Mouse (Mus musculus): ENCODE data around the gene Dnajb12. TPM values are rescaled to one million over a fixed set of nuclear protein-coding genes. Genes with fewer than 3 reads are reported as not detected.

Dnajb12 gene
- total RNA-seq, 2 experiments from 2014 or later, result 32.1 to 37.7 TPM

GRCm38 (mm10) chr10:59915196-59915962 is 36.0 kb downstream of the Dnajb12 start:
- DNase-seq, result no peak

DNA sequence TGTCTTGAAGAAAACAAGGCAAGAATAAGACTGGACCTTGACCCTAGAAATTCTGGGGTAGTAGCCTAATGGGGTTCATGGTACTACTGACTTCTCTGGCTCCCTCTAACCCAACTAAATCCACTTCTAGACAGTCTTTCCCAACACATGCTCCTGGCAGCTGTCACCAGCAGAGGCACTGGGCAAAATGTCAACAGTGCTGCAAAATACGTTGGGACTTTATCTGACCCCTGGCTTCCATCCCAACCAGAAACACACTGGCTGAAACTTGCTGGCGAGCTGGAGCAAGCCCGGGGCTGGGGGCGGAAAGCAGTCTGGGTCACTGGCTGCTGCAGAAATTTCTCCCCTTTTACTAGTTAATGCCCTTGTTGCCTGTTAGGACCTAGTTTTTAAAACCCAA is 36.8 kb downstream of the Dnajb12 start:
- DNase-seq, result peak; percentile 90
- intact Hi-C loops (cut with DNase I), result no loop called here

More at GRCm38 (mm10) chr10:59915196-59915962, 36.0 kb downstream of the Dnajb12 start:
- intact Hi-C loops (cut with DNase I), result no loop called here

GRCm38 (mm10) chr10:59916649-59917048 is 37.3 kb downstream of the Dnajb12 start:
- intact Hi-C loops (cut with DNase I), result no loop called here
- DNase-seq, result no peak

DNA sequence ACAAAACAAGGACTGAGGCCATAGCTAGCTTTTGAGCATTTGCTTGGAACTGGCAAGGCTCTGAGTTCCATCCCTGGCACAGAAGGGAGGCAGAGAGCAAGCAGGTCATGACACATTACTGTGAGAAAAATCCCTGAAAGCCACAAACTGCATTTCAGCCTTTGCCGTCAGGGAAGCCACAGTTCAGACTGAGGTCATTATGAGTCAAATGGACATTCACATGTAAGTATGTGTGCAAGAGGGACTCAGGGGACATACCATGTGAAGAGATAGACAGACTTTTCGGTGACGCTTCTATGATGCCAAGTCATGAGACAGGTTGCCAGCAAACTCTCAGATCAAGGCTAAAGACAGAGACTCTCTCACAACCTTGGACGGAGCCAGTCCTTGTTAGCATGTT is 38.8 kb downstream of the Dnajb12 start:
- intact Hi-C loops (cut with DNase I), result no loop called here
- DNase-seq, result no peak

GRCm38 (mm10) chr10:59919494-59920181 is 40.3 kb downstream of the Dnajb12 start:
- no peak for DNase-seq
- intact Hi-C loops (cut with DNase I), result no loop called here

DNA sequence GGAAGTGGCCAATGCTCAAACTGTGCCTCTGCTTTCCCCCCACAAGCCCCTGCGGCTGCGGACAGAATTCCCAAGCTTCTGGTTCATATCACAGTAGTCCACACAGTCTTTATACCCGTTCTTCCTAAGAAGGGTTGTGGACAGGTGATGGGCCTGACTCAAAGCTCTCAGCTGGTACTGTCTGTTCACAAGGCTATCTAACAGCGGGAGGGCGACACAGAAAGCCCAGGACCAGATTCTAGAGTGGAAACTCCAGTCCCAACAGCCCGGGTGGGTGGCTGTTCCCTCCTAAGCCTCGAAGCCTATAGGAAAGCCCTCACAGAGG is 41.1 kb downstream of the Dnajb12 start:
- intact Hi-C loops (cut with DNase I), result no loop called here
- no peak for DNase-seq

DNA sequence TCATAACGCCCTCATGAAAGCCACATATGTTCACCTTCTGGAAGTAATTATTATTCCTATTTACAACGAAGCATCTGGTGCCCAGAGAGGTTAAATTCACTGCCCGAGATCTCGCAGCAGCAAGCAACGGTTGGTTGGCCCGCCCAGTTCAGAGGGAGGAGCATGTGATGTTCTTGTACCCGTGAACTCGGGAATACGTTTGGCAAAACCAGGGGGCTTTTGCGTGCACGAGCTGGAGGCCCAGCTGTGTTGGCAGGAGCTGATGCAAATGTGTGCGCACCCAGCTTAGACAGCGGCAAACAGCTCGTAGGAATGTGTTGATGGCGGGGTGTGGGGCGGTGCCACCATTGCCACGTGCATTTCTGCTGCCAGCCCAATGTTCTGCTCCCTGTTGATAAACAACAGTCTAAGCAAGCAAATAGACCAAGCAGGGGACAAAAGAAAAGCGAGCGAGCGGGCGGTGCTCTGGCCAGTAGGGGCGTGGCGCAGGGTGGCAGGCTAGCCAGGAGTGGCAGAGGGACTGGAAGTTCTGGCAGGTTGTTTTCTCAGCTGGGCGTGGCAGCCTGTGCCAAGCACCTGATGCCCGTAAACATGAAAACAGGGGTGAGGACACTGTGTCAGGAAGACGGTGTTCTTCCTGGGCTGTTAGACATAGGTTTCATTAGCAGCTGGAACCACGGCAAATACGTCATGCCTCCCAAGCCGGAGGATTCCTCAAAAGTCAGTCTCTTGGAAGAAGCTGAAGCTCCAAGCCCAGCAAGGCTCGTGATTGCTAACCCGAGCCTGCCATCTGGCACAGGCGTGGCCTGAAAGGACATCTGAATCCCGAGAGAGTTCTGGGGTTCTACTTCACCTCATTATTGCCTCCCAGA is 41.7 kb downstream of the Dnajb12 start:
- DNase-seq, result peak; percentile 79
- intact Hi-C loops (cut with DNase I), result no loop called here

- intact Hi-C loops (cut with DNase I), result no loop called here
- DNase-seq, result no peak
Measured at GRCm38 (mm10) chr10:59923493-59923892, 44.1 kb downstream of the Dnajb12 start.

- DNase-seq, result peak; percentile 63
- intact Hi-C loops (cut with DNase I), result no loop called here
Measured at GRCm38 (mm10) chr10:59924305-59924704, 44.9 kb downstream of the Dnajb12 start.

- intact Hi-C loops (cut with DNase I), result no loop called here
- no peak for DNase-seq
Measured at GRCm38 (mm10) chr10:59929205-59929604, 49.8 kb downstream of the Dnajb12 start.

- intact Hi-C loops (cut with DNase I), result no loop called here
- DNase-seq, result peak; percentile 36
Measured at GRCm38 (mm10) chr10:59930996-59931395, 51.6 kb downstream of the Dnajb12 start.

GRCm38 (mm10) chr10:59932521-59932920 is 53.2 kb downstream of the Dnajb12 start:
- DNase-seq, result no peak
- intact Hi-C loops (cut with DNase I), result no loop called here

DNA sequence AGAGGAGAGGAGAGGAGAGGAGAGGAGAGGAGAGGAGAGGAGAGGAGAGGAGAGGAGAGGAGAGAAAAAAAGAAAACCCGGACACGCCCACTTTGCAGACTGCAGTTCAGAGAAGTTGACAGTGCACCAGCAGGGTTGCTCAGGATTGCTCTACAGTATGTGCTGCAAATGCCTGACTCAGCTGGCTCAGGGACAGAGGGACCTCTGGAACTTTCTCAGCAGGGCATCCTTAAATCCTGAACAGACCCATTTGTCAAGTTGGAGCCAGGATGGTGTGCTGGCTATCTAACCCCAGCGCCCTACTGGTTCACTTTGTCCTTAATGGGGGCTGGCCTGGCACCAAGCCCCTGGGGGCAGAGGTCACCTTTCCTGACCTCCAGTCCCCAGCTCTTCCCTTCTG is 54.7 kb downstream of the Dnajb12 start:
- intact Hi-C loops (cut with DNase I), result no loop called here
- DNase-seq, result no peak

GRCm38 (mm10) chr10:59936058-59936856 is 56.9 kb downstream of the Dnajb12 start:
- intact Hi-C loops (cut with DNase I), result no loop called here
- no peak for DNase-seq

DNA sequence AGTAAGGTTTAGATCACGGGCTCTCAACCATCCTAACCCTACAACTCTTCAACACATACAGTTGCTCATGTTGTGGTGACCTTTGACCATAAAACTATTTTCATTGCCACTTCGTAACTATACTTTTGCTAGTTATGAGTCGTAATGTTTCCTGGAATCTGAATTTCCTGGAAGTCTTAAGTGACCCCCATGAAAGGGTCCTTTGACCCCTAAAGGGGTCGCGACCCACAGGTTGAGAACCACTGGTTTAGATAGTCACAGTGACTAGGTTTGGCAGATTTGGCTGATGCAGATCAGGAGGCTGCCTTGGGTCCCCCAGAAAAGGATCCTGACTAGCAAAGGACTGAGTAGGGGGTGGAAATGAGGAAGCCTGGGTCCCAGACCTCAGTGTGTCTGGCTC is 59.3 kb downstream of the Dnajb12 start:
- DNase-seq, result no peak
- intact Hi-C loops (cut with DNase I), result no loop called here

DNA sequence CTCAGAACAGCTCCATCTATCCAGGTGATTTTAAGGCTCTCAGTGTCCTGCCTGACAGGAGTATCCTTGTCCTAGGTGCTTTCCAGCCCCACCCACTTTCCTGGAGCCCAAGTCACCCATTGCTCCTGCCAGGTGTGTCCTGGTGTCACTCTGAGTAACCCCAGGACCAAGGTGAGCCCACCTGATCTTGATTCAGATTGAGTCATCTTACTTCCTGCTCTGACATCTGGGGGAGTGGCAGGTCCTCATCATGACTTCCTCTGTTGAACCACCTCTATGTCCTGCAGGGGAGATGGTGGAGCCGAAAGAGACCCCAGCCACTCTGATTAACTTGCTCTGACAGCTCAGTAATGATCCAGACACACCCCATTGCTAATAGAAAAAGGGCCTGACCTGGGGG is 59.7 kb downstream of the Dnajb12 start:
- intact Hi-C loops (cut with DNase I), result no loop called here
- DNase-seq, result no peak

DNA sequence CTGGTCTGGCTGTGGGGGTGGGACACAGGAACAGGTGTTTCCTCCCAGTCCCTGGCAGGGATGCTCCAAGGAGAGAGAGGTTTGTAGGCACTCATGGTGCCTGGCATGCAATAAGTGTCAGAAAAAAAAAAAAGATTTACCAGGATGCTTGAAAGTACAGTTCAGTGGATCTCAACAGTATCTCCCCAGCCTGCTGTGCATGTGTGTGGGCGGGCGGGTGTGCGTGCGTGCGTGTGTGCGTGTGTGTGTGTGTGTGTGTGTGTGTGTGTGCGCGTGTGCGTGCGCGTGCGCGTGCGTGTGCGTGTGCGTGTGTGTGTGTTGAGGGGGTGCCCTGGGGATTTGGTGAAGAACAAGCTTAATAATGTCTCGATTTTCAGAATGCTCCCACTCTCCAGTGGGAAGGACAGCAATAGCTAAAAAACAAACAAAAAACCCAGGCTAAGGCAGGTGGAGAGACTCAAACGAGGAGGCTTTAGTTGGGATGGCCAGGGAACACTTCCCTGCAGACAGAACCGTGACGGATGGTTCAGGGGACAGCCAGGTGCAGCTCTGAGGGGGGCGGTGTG is 63.0 kb downstream of the Dnajb12 start:
- intact Hi-C loops (cut with DNase I), result no loop called here
- DNase-seq, result no peak

DNA sequence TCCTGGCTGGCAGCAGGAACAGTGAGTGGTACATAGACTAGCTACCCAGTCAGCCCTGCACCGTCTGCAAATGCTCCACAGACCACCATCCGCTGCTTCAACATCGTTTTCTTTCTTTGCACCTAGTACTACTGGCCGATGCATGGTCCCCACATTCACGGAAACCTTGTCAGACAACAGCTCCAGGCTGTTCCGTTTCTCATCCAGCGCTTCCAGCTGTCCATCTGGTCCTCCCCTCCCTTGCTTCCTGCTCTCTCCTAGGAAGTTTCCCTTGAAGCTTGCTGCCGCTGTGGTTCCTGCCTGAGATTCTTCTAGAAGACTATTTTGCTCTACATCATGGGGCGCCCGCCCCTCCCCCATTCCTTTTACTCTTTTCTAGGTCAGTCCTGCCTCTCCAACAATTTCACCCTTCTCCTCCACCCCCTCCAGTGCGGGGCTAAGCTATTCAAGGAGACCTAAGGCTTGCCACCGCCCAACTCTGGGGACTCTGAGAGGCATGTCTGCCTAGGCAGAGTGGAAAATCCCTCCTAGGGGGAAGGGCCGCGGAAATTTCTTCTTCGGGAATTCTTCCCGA is 63.6 kb downstream of the Dnajb12 start:
- DNase-seq, result peak; percentile 63
- intact Hi-C loops (cut with DNase I), result no loop called here

- peak; percentile 76 for DNase-seq
- intact Hi-C loops (cut with DNase I), result no loop called here
Measured at GRCm38 (mm10) chr10:59943421-59943989, 64.1 kb downstream of the Dnajb12 start.

GRCm38 (mm10) chr10:59945416-59945815 is 66.1 kb downstream of the Dnajb12 start:
- no peak for DNase-seq
- intact Hi-C loops (cut with DNase I), result no loop called here
